Mouse (Mus musculus) activated CD4-positive, CD25-positive, alpha-beta regulatory T cell, adult 4 months (primary cell): ENCODE results near the gene Prpf4b. TPM values are rescaled to one million over a fixed set of nuclear protein-coding genes. Genes with fewer than 3 reads are reported as not detected.
"Not testable (repeated sequence)": the region's sequence is repeated elsewhere in the genome, so short reads cannot be mapped to it uniquely, and the experiment has no call there.

Experiments used
- ATAC-seq: one replicate; pipeline ENCODE4 v1.8.0; 2017
- polyA plus RNA-seq, 2 experiments: library from polyadenylated mRNA; unstranded; fragments of 100-300 nt; shearing (Covaris generic); gene quantifications; one replicate each; pipeline ENCODE4 v1.2.1; 2017

Gene Prpf4b
- 10 to 100 TPM; 56.8 to 90.8 TPM for polyA plus RNA-seq

GRCm38 (mm10) chr13:34875166-34875710 is at the start of gene Prpf4b:
Gene Prpf4b, plus strand, starts transcription at chr13:34875302.
- peak; percentile 72 for ATAC-seq

GRCm38 (mm10) chr13:34826760-34827690 is 48.1 kb upstream of the Prpf4b start:
- ATAC-seq, result no peak

- no peak for ATAC-seq
Observed at GRCm38 (mm10) chr13:34827988-34828882, 46.9 kb upstream of the Prpf4b start.

- ATAC-seq, result no peak
Observed at GRCm38 (mm10) chr13:34842851-34843250, 32.3 kb upstream of the Prpf4b start.

- no peak for ATAC-seq
Observed at GRCm38 (mm10) chr13:34850759-34851158, 24.3 kb upstream of the Prpf4b start.

GRCm38 (mm10) chr13:34851191-34851784 is 23.8 kb upstream of the Prpf4b start:
- ATAC-seq, result no peak

GRCm38 (mm10) chr13:34857526-34857925 is 17.6 kb upstream of the Prpf4b start:
- ATAC-seq, result no peak

- no peak for ATAC-seq
Observed at GRCm38 (mm10) chr13:34859406-34859805, 15.7 kb upstream of the Prpf4b start.

GRCm38 (mm10) chr13:34861166-34861565 is 13.9 kb upstream of the Prpf4b start:
- not testable (repeated sequence) for ATAC-seq

GRCm38 (mm10) chr13:34864420-34865169 is 10.5 kb upstream of the Prpf4b start:
- peak; percentile 82 for ATAC-seq

- peak; percentile 58 for ATAC-seq
Observed at GRCm38 (mm10) chr13:34873801-34874681, 1.1 kb upstream of the Prpf4b start.

GRCm38 (mm10) chr13:34874736-34875135 is 366 bp upstream of the Prpf4b start:
- not testable (repeated sequence) for ATAC-seq

GRCm38 (mm10) chr13:34875741-34876445 is 791 bp downstream of the Prpf4b start:
- peak; percentile 19 for ATAC-seq

GRCm38 (mm10) chr13:34876481-34876880 is 1.4 kb downstream of the Prpf4b start:
- no peak for ATAC-seq

- no peak for ATAC-seq
Observed at GRCm38 (mm10) chr13:34892871-34893270, 17.8 kb downstream of the Prpf4b start.

GRCm38 (mm10) chr13:34914614-34915013 is 39.5 kb downstream of the Prpf4b start:
- peak; percentile 72 for ATAC-seq

GRCm38 (mm10) chr13:34916520-34917167 is 41.5 kb downstream of the Prpf4b start:
- no peak for ATAC-seq

GRCm38 (mm10) chr13:34924210-34924609 is 49.1 kb downstream of the Prpf4b start, which contains the start of the genes Fam217a and 4933417A18Rik:
Gene Fam217a, minus strand, starts transcription at chr13:34924310.
Gene 4933417A18Rik, plus strand, starts transcription at chr13:34924409.
- ATAC-seq, result no peak
